Mouse (Mus musculus): ENCODE data around the gene Wfdc10.
"Not testable (repeated sequence)": the region's sequence is repeated elsewhere in the genome, so short reads cannot be mapped to it uniquely, and the experiment has no call there.

Wfdc10 gene

DNA sequence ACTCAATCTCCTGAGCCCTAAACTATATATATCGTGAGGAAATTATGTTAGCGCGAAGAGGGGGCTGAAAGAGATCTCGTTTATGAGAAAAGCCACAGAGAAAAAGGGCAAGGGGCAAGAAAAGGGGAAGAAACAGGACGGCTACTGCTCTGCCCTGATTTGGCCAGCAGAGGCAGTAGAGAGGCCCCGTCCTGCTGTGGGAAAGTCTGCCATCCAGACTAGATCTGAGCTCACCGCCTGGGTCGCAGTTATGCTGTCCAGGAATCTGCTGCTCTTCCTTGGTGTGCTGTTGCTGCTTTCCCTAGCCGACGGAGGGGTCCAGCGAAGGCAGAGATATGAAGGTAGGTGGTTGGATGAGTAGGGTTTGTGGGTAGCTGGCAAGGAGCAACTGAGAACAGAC is at the start of gene Wfdc10:
Gene Wfdc10 (plus strand): TSS at position 189 of the 400 bp plus-strand sequence.
- peak; percentile 19 to 50 for DNase-seq (ENCODE audit: low spot score in 2 of 2)

DNA sequence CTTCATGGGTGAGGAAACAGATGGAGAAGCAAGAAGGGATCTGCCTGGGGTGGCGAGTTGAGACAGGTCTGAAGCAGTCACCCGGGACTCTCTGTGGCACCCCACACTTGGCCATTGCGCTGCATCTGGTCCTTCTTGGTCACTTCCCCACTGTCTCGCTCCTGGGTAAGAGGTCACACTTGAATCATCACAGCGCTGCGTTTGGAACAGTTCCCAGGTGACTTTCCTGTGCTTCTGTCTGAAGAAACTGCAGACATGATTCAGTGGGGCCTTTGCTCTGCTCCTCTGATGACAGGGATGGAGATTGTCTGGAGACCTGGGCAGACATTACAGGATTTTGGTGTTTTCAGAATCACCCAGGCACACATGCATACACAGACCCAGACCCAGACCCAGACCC is 47.1 kb upstream of the Wfdc10 start:
- DNase-seq (ENCODE audit: low spot score in 2 of 2): no peak

DNA sequence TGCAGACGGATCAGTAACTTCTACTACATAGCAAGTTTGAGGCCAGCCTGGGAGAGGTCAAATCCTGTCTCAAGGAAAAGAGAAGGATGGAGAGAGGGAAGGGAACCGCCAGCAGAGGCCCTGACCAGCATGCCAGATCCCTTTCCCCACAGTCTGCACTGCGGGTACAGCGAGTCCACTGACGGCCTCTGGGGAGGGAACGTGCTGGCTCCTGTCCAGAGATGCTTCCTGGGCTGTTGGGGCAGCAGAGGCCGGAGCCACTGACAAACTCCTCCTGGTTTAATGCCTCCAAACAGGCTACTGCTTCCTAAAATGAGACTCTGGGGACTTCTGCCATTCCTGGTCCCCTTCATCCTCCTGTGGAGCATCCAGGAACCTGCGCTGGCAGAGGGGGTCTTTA is 42.4 kb upstream of the Wfdc10 start, which contains the start of the genes Wfdc6b and Wfdc8:
Gene Wfdc6b (plus strand): TSS at position 52 of the 400 bp plus-strand sequence.
Gene Wfdc8 (minus strand): TSS at position 156 of the 400 bp plus-strand sequence.
- DNase-seq (ENCODE audit: low spot score in 2 of 2): not testable (repeated sequence)

DNA sequence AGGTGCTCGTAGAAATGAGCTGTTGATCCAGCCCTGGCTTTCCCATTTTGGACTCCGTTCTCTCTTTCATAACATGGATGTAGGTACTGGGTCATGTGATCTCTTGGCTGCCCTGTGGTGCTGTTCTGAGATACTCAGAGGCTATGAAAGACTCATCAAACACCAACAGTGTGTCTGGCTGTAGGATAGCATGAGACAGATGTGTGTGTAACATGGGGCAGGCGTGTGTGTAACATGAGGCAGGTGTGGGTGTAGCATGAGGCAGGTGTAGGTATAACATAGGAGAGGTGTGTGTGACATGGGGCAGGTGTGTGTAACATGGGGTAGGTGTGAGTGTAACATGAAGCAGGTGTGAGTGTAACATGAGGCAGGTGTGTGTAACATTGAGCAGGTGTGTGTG is 40.5 kb upstream of the Wfdc10 start:
- DNase-seq (ENCODE audit: low spot score in 2 of 2): no peak

DNA sequence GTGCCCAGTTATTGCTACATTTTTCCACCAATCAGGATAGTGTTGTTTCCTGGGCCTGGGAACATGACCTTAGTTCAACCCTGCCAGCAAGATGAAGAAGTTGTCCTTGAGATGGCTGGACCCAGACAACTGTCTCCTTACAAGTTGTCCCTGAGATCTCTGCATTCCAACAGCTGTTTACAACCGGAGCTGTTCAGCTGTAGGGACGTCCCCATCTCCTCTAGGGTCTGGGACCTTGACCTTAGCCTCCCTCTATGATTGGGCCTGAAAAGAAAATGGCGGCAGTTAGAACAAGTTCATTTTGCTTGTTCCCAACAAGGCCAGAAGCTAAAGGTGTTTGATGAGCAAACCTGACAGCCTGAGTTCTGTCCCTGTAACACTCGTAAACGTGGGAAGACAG is 36.8 kb upstream of the Wfdc10 start:
- no peak for DNase-seq (ENCODE audit: low spot score in 2 of 2)

DNA sequence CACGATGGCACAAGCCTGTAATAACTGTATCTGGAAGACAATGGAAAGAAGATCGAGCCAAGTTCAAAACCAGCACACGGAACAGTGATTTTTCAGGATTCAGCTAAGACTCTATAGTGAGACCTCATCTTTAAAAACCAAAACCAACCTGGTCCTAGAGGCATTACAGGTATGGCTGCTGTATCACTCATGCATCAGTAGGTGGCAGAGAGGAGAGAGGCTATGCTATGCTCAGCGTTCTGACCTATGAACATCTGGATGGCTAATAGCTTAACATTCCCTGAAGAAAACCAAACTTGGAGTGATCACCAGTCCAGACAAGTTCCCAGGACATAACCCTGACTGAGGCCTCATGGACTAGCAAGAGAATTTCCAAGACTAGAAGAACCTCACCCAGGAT is 34.1 kb upstream of the Wfdc10 start:
- no peak for DNase-seq (ENCODE audit: low spot score in 2 of 2)

DNA sequence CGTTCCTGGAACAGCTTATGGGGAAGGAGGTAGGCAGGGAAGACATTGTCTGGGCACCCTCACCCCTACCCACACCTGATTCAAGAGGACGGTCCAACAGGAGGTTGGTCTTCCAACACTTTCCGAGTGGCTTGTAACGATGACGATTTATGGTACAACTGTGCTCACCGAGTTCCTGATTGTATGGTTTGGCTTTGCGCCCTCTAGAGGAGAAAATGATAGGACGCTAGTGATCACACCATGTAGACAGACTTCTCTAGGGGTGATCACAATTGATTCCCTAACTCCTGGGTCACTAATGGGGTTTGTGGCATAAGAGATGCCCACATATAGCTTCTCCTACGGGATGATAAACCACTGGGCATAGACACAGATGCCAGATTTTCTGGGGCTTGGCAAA is 20.6 kb upstream of the Wfdc10 start:
- DNase-seq (ENCODE audit: low spot score in 2 of 2): no peak

DNA sequence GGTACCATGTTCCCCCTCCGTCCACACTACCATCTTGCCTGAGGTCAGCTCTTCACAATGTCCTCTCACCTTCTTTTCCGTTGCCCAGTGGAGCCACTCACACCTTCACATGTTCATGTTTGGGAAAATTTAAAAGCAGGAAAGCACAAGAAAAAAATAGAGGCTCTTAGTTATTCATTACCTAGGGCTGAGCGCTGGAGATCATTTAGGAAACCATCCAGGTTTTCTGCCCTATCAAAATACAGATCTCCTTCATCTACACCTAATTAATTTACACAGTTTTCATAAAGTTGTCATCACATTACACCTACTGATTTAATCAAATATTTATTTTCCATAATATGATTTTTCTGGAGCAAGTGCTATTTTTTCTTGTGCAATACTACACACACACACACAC is 17.1 kb upstream of the Wfdc10 start, which contains the start of gene Wfdc16:
Gene Wfdc16 (minus strand): TSS at position 101 of the 400 bp plus-strand sequence.
- no peak for DNase-seq (ENCODE audit: low spot score in 2 of 2)

DNA sequence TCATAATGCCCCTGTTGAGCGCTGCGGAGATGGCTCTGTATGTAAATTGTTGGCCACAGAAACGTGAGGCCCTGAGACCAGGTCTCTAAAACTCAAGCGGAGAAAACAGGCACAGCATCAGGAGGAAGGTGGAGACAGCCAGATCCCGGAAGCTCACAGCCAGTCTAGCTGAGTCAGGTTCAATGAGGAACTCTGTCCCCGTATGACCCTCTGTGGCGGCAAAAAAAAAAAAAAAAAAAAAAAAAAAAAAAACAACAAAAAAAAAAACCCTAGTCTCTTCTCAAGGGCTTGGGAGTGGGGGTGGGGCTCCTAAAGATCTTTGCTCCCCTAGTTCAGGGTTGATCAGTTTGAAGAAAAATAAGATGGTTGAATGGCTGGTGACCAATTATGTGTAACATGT is 14.7 kb upstream of the Wfdc10 start:
- no peak for DNase-seq (ENCODE audit: low spot score in 2 of 2)

DNA sequence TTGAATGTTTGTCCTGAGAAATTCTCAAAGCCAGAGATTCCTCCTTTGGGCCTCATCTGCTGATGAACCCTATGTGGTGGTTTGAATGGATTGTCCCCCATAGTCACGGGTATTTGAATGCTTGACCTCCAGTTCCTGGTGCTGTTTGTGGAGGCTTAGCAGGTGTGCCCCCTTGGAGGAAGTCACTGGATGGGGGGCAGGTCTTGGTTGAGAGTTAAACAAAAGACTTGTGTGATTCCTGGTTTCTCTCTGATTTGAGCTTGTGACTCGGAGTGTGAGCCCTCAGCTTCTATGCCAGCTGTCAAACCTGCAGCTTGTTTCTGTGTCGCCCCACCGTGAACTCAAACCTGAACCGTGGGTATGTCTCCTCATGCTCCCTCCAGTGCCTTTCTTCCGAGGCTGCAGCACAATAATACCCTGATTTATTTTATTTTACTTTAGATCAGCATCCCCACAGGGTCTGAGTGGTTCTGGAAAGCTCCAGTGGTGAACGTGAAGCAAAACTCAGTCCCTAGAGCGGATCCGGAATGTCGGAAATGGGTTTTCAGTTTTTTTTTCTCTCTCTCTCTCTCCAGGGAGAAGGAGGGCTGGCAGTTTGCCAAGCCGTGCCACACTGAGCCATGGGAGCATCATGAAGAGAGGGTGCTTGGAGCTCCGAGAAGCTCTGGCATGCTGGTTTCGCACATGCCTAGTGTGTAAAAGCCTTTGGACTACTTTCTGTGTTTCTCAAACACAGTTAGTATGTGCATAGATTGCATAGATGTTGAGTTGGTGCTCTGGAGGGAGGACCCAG is 13.8 kb upstream of the Wfdc10 start:
- no peak for DNase-seq (ENCODE audit: low spot score in 2 of 2)

DNA sequence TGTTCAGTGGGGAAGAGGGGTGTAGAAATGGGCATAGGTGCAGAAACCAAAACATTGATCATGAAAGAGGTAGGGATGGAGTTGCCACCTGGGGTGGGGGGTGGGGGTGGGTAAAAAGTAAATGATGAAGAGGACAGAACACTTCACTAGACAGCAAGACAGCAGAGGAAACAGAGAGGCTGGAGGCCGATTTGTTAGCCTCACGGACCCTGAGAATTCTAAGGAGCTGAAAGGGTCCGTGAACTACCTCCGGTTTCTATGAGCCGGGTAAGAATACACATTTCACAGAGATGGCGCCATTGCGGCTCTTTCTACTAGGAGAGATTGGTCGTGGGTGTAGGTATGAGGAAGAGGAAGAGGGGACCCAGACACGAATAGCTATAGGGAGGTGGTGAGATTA is 637 bp downstream of the Wfdc10 start, which contains the start of gene Wfdc9:
Gene Wfdc9 (minus strand): TSS at position 101 of the 400 bp plus-strand sequence.
- DNase-seq (ENCODE audit: low spot score in 2 of 2): no peak

DNA sequence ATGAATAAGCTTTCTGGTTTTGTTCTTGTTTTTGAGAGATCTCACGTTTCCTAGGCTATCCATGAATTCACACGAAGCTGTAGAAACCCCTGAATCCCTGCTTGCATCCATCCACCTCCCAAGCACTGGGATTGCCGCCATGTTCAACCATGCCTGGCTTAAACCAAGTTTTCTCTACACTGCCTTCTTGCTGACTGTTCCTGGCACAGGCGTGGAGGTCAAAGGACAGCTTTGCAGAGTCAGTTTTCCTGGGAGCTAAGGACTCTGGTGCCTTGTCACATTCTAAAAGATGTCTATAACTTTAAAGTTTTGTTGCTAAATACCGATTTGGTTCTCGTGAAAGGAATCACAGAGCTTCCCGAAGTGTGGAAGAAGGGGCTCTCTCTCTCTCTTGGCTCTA is 9.0 kb downstream of the Wfdc10 start:
- no peak for DNase-seq (ENCODE audit: low spot score in 2 of 2)

DNA sequence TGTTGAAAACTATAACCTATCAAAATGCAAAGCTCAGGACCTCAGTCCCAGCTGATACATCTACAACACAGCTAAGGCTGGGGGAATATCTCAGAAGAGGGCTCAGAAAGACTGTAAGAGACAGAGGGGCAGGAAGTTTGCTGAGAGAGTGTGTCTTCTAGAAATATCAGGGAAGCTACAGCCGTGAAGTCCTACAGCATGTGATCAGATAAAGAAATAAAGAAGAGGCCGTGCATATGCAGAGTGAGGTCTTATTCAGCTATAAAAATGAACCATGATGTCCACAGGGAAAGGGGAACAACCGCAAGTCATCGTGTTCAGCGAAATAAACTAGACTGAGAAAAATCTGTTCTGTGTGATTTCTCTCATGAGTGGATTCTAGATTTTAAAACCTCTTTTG is 14.4 kb downstream of the Wfdc10 start:
- DNase-seq (ENCODE audit: low spot score in 2 of 2): no peak

DNA sequence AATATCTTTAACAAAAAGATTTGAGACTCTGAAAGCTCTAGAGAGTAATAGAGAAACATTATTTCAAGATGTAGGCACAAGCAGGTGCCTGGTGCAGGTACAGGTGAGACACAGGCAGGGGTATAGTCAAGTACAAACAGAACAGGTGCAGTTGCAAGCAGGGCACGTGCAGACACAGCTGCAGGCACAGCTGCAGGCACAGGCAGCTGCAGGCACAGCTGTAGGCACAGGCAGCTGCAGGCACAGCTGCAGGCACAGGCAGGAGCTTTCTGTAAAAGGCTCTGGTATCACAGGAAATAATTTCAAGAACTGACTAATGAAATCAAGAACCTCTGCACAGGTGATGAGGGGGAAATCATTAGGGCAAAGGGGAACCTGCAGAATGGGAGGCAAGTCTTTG is 15.1 kb downstream of the Wfdc10 start:
- DNase-seq (ENCODE audit: low spot score in 2 of 2): no peak

DNA sequence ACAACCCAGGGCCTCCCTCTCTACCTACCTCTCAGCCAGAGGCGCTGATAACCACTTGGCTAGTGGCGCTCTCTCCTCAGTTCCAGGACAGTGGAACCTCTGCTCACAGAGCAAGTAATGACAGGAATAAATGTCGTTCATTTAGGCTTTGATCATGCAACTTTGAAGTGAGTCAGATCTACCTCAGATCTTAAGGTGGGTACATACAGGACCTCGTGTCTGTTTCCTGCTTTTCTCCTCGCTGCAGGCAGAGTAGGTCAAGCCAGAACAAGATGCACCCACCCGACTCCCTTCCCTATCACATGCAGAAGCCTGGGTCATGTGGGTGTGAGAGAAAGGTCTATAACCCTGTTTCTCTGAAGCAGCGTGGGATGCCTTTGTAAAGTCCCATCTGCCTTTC is 18.1 kb downstream of the Wfdc10 start, which contains the start of gene Wfdc11:
Gene Wfdc11 (minus strand): TSS at position 101 of the 400 bp plus-strand sequence.
- no peak for DNase-seq (ENCODE audit: low spot score in 2 of 2)

DNA sequence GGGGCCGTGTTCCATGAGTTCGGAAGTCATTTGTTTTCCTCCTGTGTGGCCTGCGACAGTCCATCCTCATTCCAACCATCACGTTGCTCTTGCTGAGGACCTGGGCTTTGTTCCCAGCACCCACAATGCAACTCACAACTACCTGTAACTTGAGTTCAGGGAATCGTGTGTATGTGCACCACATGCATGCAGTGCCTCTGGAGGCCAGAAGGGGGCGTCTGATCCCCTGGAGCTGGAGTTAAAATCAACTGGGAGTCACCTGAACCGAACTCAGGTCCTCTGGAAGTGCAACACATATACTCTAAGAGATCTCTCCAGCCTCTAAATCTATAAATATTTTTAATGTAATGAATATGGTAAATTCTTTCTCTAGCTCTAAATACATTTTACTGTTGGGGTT is 20.3 kb downstream of the Wfdc10 start:
- DNase-seq (ENCODE audit: low spot score in 2 of 2): no peak

DNA sequence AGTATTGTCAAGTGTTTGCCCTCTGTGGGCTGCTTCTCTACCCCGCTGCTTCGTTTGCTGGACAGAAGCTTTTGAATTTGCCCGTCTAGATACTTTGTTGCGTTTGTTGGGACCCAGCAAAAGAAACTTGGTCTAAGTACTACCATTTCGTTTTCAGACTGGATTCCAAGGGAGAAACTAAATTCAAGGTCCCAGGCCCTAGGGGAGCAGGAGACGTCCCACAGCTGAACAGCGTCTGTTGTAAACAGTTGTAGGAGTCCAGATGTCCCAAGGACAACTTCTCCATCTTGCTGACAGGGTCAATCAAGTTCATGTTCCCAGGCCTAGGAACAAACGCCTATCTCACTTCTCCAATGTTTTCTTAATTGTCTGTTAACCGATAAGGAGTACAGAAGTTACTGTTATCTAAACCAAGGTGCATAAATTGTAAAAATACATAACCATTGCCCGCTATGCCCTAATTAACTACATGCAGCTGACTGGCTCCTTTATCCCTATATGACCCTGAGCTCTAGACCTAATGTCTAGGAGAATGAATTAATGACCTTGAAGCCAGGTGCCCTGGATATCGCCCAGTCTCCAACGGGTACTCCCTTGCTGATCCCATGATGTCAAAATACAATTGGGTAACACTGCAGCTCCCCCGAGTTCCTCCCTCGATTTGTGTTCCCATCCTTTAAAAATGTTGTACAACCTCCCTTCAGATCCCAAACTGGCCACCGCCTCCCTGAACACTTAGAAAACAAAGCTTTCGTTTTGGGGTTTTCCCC is 21.3 kb downstream of the Wfdc10 start:
- no peak for DNase-seq (ENCODE audit: low spot score in 2 of 2)

DNA sequence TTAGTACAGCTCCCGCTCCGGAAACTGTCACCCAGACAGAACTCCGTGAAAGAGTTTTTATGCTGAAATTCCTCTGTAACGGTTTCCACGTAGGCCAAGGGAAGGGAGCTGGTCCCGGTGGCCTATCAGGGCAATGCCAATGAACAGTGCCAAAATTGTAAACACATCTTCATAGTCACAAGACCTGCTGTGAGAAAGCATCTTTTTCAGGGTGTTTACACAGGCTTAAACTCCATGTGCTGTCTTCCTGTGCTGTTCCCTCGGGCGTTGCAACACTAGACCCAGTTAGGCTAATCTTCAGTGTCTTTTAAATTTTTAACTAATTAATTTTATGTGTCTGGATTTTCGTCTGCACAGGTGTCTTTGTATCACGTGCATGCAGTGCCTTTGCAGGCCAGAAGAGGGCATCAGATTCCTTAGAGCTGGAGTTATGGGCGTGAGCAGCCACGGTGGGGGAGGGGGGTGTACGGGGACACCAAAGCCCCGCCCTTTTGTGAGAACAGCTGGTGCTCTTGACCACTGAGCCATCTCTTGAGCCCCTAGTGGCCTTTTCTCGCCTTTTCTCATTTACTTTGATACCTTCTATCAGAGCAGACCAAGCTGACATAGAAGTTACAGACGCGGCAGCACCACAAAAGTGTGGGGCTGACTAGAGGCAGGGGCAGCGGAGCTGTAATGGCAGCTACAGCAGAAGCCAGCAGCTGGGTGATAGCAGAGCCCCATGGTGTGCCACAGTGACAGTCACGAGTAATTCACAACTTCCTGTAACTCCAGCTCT is 23.2 kb downstream of the Wfdc10 start:
- DNase-seq (ENCODE audit: low spot score in 2 of 2): peak; percentile 72 to 76

DNA sequence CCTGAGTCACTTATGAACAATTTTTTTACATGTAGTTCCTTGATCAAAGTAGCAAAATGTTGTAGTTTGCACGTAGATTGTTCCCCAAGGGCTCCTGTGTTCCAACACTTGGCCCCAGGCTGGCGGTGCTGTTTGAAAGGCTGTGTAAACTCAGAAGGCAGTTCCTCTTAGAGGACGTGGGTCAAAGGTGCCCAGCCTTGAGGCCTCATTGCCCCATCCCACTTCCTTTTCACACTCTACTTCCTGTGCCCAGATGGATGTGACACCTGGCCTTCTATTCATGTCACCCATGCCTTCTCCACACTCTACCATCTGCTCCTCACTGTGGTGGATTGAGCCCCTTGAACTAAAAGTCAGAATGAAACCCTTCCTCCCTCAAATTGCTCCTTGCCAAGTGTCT is 24.1 kb downstream of the Wfdc10 start:
- peak; percentile 35 to 59 for DNase-seq (ENCODE audit: low spot score in 2 of 2)

DNA sequence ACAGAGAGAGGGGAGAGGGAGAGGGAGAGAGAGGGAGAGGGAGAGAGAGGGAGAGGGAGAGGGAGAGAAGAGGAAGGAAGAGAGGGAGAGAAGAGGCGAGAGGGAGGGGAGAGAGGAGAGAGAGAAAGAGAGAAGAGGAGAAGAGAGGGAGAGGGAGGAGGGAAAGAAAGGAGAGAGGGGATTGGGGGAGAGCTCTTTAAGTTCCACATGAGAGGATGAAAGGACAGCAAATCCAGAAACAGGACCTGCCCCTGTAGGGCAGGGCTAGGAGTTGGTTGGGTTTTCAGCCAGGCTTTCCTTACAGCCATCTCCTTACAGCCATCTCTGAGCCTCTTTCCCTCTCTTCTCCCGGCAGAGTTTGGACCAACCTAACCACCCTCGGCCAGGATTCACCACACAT is 29.0 kb downstream of the Wfdc10 start, which contains the start of gene Wfdc13:
Gene Wfdc13 (plus strand): TSS at position 301 of the 400 bp plus-strand sequence.
- DNase-seq (ENCODE audit: low spot score in 2 of 2): no peak

DNA sequence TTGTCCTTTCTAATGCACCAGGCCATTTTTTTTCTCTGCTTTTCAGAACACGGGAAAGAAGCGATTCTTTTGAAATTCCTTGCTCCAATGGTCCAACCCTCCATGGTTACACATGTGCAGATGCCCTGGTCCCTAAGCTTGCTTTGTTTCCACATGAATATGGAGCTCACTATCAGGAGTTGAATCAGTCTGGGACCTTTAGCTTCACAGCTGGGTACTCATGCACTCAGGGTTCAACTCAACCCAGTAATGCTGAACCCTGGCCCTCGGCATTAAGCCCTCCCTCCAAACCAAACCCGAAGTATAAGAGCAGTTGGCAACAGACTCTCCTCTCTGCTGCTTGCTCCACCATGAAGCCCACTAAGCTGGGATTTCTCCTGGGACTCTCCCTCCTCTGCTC is 42.4 kb downstream of the Wfdc10 start, which contains the start of gene Spint4:
Gene Spint4 (plus strand): TSS at position 301 of the 400 bp plus-strand sequence.
- no peak for DNase-seq (ENCODE audit: low spot score in 2 of 2)

DNA sequence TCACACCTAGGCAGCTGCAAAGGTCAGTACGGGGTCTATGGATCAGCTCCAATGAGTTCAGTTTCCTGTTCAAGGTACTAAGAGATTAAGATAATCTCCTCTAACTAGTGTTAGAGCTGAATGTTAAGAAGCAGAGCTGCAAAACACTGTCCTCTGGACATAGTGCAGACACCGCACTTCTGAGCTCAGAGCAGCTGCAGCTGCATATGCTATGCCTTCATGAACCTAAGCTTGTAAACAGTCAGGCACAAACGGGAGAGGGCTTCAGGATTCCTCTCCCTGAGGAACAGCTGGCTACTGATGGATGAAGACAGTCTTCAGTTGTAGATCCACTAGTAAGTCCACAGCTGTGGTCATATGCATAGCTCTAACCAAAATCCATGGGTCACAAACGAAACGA is 45.1 kb downstream of the Wfdc10 start:
- DNase-seq (ENCODE audit: low spot score in 2 of 2): no peak
